Mouse (Mus musculus): ENCODE measurements around the gene Aebp1.
"Not testable (repeated sequence)": the region's sequence is repeated elsewhere in the genome, so short reads cannot be mapped to it uniquely, and the experiment has no call there.

Aebp1 gene

DNA sequence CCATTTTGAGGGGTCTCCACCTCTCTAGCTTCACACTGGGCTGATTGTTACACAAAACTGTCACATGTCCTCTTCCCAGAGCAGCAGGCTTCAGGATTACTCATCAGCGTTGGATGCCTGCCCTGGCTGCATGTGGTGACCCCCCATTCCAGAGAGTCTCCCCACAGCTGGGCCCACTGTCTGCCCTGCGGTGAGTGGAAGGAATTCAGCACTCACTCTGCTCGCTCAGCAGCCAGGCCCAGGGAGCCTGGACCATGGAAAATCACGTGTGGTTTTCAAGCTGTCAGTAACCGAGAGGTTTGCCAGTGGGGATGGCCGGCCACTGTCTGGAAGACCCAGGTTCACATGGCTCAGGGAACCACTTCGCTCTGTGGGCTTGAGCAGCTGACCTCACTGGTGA, 5.8 kb upstream of the Aebp1 start:
- DNase-seq (ENCODE audit: low read depth, low spot score) = no peak

GRCm38 (mm10) chr11:5856479-5857130, 5.1 kb upstream of the Aebp1 start:
- no peak for DNase-seq (ENCODE audit: low read depth, low spot score)

DNA sequence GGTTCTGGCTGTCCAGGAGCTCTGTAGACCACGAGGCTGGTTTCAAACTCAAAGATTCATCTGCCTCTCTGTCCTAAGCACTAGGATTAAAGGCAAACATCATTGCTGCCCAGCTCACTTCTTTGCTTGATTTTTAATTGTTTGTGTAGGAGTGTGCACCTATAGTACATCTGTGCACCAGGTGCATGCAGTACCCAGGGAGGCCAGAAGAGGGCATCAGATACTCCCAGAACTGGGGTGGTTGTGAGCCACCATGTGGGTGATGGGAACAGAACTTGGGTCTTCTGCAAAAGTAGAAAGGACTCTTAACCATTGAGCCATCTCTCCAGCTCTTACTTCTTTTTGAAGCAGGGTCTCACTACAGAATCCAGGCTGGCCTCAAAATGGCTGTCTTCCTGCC, 3.0 kb upstream of the Aebp1 start:
- peak; percentile 71 for DNase-seq (ENCODE audit: low read depth, low spot score)

- DNase-seq (ENCODE audit: low read depth, low spot score) = no peak
These were observed 1.7 kb upstream of the Aebp1 start for GRCm38 (mm10) chr11:5859883-5860550.

- DNase-seq (ENCODE audit: low read depth, low spot score) = no peak
These were observed 1.1 kb upstream of the Aebp1 start for GRCm38 (mm10) chr11:5860639-5861038.

GRCm38 (mm10) chr11:5862394-5863105, 803 bp downstream of the Aebp1 start:
- no peak for DNase-seq (ENCODE audit: low read depth, low spot score)

DNA sequence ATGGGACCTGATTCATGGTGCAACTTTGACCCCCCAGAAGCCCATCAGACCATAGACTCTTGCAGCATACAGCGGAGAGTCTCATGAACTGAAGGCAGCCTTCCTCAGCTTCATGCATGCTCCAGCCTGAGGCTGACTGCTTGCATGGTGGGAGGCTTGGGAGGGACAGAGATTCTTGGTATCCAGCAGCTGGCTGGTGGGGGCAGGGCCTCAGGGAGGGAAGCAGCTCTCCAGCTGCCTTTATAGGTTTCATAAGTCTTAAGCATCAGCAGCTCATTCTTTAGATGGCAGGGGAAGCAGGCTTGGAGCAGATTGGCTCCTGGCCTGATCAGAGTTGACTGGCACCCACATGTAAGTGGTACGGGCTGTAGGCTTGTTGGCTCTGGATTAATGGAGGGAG, 5.4 kb downstream of the Aebp1 start:
- no peak for DNase-seq (ENCODE audit: low read depth, low spot score)

- no peak for DNase-seq (ENCODE audit: low read depth, low spot score)
These were observed 6.6 kb downstream of the Aebp1 start for GRCm38 (mm10) chr11:5868324-5868723.

DNA sequence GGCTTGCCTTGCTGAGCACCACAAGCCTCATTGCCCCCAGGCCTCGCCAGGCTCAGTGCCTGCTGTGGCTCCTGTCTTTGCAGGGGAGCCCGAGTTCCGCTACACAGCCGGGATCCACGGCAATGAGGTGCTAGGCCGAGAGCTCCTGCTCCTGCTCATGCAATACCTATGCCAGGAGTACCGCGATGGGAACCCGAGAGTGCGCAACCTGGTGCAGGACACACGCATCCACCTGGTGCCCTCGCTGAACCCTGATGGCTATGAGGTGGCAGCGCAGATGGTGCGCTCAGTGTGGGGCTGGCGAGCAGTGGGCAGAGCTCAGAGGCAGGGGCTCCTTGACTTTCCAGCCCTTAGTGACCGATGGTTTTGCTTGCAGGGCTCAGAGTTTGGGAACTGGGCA, 7.6 kb downstream of the Aebp1 start:
- no peak for DNase-seq (ENCODE audit: low read depth, low spot score)

- no peak for DNase-seq (ENCODE audit: low read depth, low spot score)
These were observed 8.3 kb downstream of the Aebp1 start for GRCm38 (mm10) chr11:5870069-5870468.

DNA sequence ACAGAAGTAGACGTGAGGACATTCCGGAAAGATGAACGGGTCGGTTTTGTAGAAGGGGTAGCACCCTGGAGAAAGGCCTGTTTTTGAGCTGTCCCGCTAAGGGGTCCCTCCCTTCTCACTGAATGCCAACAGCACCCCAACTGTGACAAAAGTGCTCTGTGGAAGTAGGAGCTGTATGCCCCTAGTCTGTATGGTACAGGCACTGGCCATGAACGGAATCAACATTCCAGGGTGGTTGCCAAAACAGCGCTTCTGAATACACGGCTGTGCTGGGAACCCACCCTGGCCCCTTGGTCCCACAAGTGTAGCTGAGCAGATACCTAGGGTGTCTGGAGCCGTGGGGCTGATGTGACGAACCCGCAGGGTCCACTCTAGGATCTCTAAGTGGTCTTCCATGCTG, 11.0 kb downstream of the Aebp1 start:
- DNase-seq (ENCODE audit: low read depth, low spot score) = no peak

DNA sequence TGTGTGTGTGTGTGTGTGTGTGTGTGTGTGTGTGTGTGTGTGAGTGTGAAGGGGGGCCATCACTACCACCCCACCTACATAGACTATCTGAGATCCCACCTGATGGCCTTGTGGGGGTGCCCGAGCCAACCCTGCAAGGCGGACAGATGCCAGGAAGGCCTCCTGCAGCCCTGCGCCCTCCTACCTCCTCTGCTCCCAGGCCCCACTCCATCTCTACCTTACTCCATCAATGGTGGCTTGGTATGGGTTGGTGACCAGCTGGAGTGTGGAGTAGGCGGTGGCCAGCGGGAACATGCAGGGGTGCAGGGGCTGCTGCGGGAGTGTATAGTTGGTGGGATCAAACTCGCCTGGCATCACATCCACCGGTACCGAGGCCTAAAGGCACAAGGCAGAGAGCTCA, 11.4 kb downstream of the Aebp1 start:
- DNase-seq (ENCODE audit: low read depth, low spot score) = no peak

GRCm38 (mm10) chr11:5877421-5877820, 15.7 kb downstream of the Aebp1 start:
- no peak for DNase-seq (ENCODE audit: low read depth, low spot score)

GRCm38 (mm10) chr11:5877921-5878526, 16.3 kb downstream of the Aebp1 start, which contains the start of gene Pold2:
TSS of gene Pold2 (minus strand) at chr11:5878292.
- DNase-seq (ENCODE audit: low read depth, low spot score) = peak; percentile 98

DNA sequence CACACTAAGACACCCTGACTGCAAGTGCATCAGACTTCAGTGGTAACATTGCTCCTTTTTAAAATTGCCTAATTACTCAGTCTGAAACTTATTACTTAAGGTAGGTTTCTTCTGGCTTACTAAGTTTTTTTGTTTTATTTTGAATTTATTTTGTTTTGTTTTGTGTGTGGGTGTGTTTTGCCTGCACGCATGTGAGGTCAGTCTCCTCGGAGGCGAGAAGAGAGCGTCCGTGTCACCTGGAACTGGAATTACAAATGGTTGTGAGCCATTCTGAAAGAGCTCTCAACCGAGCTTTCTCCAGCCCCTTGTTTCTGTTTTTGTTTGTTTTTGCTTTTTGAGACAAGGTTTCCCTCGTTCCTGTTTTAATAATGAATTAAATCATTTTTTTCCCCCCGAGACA, 16.9 kb downstream of the Aebp1 start:
- DNase-seq (ENCODE audit: low read depth, low spot score) = no peak

GRCm38 (mm10) chr11:5879905-5880304, 18.2 kb downstream of the Aebp1 start:
- DNase-seq (ENCODE audit: low read depth, low spot score) = peak; percentile 91

GRCm38 (mm10) chr11:5882518-5882917, 20.8 kb downstream of the Aebp1 start:
- no peak for DNase-seq (ENCODE audit: low read depth, low spot score)

GRCm38 (mm10) chr11:5886187-5886586, 24.4 kb downstream of the Aebp1 start:
- DNase-seq (ENCODE audit: low read depth, low spot score) = peak; percentile 82

- peak; percentile 79 for DNase-seq (ENCODE audit: low read depth, low spot score)
These were observed 25.5 kb downstream of the Aebp1 start for GRCm38 (mm10) chr11:5887250-5887649.

GRCm38 (mm10) chr11:5888563-5888962, 26.8 kb downstream of the Aebp1 start:
- DNase-seq (ENCODE audit: low read depth, low spot score) = not testable (repeated sequence)

DNA sequence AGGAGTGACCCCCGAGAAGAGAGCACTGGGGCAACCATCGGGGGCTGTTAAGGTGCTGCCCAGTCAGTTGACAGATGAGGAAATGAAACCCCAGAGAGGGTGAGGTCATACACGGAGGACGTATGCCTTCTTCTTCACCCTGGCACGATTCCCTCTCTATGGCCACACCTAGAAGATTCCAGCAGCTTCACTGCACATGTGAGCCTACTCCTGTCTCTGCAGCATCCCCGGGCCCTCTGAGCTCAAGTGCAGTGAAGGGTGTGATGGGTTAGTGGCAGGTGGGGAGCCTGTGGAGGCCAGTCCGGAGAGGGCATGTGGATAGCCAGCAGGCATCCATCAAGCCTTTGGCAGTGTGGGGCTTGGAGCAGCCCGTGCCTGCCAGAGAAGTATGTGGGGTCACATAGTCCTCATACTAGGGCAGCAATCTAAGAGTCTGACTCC, 30.4 kb downstream of the Aebp1 start:
- DNase-seq (ENCODE audit: low read depth, low spot score) = no peak

DNA sequence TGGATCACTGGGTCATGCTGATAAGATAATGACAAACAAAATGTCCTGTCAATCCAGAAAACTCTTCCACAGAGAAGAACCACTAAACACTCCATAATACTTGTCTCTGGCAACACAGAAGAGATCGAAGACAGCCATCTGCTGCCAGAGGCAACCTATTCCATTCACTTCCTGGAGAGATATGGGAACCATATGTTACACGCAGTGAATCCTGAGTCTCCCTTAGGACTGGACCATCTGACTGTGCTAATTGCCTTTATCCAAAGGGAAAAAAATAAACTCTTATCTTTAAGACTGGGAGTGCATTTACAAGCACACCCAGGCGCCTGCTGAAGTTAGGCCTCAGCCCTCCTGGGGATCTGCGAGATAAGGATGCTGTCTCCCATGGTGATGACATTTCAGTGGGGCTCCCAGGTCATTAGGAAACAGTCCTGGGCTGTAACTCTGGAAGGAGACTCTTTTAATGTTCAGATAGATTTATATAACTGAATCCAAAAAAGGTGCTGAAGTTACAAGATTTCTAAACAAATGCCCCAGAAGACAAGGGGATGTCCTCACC, 31.1 kb downstream of the Aebp1 start:
- no peak for DNase-seq (ENCODE audit: low read depth, low spot score)
